Mouse (Mus musculus): ENCODE data around the gene Grb10.

DNA sequence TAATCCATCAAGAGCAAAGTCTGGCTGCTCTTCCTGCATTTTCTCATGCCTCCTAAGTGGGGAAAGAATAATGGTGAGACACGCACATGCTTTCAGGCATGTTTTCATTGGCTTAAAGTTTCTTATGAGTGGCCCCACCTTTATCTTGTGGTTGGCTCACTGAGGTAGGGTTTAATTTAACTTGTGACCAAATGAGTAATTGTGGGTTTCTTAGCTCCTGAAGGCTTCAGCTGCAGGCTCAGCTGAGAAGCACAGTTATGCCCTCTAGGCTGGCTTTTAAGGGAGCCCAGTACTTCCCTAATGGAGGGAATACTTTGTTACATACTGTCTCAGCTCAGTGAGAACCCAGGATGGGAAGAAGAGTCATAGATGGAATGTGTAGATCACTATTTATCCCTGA lies 37.0 kb upstream of the Grb10 start:
- TF ChIP-seq CTCF (conservative IDR thresholded peaks at IDR 0.05; ENCODE audit: insufficient read depth, insufficient read length, low read depth, low read length) = no peak
- no peak for TF ChIP-seq POLR2A (IDR thresholded peaks at IDR 0.05; ENCODE audit: low read depth, low read length)

Measured in kidney, adult 2 months (tissue).